Mouse (Mus musculus): Measurements from ENCODE around the gene Lgals3bp. TPM values are rescaled to one million over a fixed set of nuclear protein-coding genes. Genes with fewer than 3 reads are reported as not detected.
"Not testable (repeated sequence)": the region's sequence is repeated elsewhere in the genome, so short reads cannot be mapped to it uniquely, and the experiment has no call there.

Gene Lgals3bp
- total and polyA plus RNA-seq, 3 experiments = 67.3 to 338 (median 146) TPM

DNA sequence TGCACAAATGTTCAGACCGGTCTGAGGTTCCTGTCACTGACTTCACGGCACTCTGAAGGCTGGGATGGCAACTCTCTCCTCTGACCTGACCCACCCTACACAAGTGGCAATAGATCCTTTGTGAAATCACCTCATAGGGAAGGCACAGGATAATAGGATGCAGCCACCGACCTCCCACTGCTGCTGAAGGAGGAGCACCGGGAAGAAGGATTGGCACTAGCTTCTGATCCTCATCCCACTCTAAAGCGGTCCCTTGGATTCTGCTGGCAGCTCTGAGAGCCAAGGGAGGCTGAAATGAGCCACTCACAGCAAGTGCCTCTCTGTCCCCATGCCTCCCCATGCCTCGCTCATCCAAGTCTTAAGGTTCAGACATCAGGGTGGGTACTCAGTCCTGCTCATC, 7.4 kb downstream of the Lgals3bp start:
- Histone ChIP-seq H3K4me1 (ENCODE audit: control insufficient read depth in 1 of 2, insufficient read depth in 2 of 2) (peaks cover 0 to 8% of the 10 kb centered on the region in 2 experiments; a peak in 2 of 4 replicates), H3K4me3 (replicated peaks in 1 of 3; ENCODE audit: low read depth in 2 of 3, low read length in 2 of 3, poor library complexity in 1 of 3) (no peak overlapping the region), H3K79me2 (replicated peaks; ENCODE audit: control insufficient read depth, extremely low read depth, insufficient read depth, poor library complexity, severe bottlenecking) (no peaks in the 10 kb centered on the region), H3K9ac (ENCODE audit: insufficient read depth, low read depth) (no peak overlapping the region), H3K4me2 (ENCODE audit: insufficient read depth, low read depth, poor library complexity, severe bottlenecking) (no peak overlapping the region), H3K27ac (ENCODE audit: insufficient read depth, low read depth) (no peak overlapping the region), H3K27me3 (replicated peaks) (no peaks in the 10 kb centered on the region), H3K9me3 (replicated peaks; ENCODE audit: low read length) (peaks cover 25% of the 10 kb centered on the region), H3K36me3 (replicated peaks in 1 of 2; ENCODE audit: control insufficient read depth in 1 of 2, insufficient read depth in 1 of 2, low read length in 1 of 2) (peaks cover 63 to 91% of the 10 kb centered on the region in 2 experiments)
- dilution Hi-C loops (cut with MboI; ENCODE audit: extremely low pct_ligation_motif_present, extremely low pct_unique_long_range_greater_than_20kb, low sequenced_read_pairs) (no loop called here), in situ Hi-C loops (cut with MboI; ENCODE audit: low pct_ligation_motif_present, low pct_unique_long_range_greater_than_20kb, low sequenced_read_pairs) (no loop called here)
- TF ChIP-seq ZKSCAN1 (IDR thresholded peaks at IDR 0.05; ENCODE audit: borderline replicate concordance, low read depth, low read length) (no peak), POLR2AphosphoS2 (IDR thresholded peaks at IDR 0.05; ENCODE audit: low read depth, low read length) (no peak), UBTF (IDR thresholded peaks at IDR 0.05; ENCODE audit: low read depth, low read length) (no peak)
- DNase-seq (ENCODE audit: extremely low read depth) = no peak

DNA sequence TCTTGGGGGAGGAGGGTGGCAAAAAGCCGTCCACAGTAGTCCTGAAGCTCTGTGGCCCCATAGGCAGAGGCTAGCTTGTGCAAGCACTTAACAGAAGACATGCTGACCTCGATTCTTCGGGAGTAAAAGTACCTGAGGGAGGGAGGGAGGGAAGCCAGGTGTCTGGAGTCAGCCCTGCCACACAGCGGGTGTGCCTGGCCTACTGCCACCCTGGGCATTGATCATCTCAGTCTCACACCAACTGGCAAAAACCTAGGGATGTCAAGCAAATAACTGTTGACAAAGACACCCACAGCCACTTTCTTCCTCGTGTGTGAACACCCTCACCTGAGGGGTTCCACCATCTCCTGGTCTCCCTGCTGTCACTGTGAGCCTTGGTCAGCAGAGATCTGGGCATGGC, 7.9 kb downstream of the Lgals3bp start:
- Histone ChIP-seq H3K4me2 (ENCODE audit: insufficient read depth, low read depth, poor library complexity, severe bottlenecking) (no peak overlapping the region), H3K27me3 (replicated peaks) (no peaks in the 10 kb centered on the region), H3K9me3 (replicated peaks; ENCODE audit: low read length) (peaks cover 28% of the 10 kb centered on the region), H3K79me2 (replicated peaks; ENCODE audit: control insufficient read depth, extremely low read depth, insufficient read depth, poor library complexity, severe bottlenecking) (no peaks in the 10 kb centered on the region), H3K4me1 (ENCODE audit: control insufficient read depth in 1 of 2, insufficient read depth in 2 of 2) (peaks cover 0 to 3% of the 10 kb centered on the region in 2 experiments; a peak in 1 of 4 replicates), H3K4me3 (replicated peaks in 1 of 3; ENCODE audit: low read depth in 2 of 3, low read length in 2 of 3, poor library complexity in 1 of 3) (no peak overlapping the region), H3K9ac (ENCODE audit: insufficient read depth, low read depth) (no peak overlapping the region), H3K36me3 (replicated peaks in 1 of 2; ENCODE audit: control insufficient read depth in 1 of 2, insufficient read depth in 1 of 2, low read length in 1 of 2) (peaks cover 62 to 85% of the 10 kb centered on the region in 2 experiments), H3K27ac (ENCODE audit: insufficient read depth, low read depth) (no peak overlapping the region)
- in situ Hi-C loops (cut with MboI; ENCODE audit: low pct_ligation_motif_present, low pct_unique_long_range_greater_than_20kb, low sequenced_read_pairs) (no loop called here), dilution Hi-C loops (cut with MboI; ENCODE audit: extremely low pct_ligation_motif_present, extremely low pct_unique_long_range_greater_than_20kb, low sequenced_read_pairs) (no loop called here)
- DNase-seq (ENCODE audit: extremely low read depth) = no peak
- no peak for TF ChIP-seq SIN3A (IDR thresholded peaks at IDR 0.05; ENCODE audit: low read length)
- no peak for TF ChIP-seq MYC (IDR thresholded peaks at IDR 0.05; ENCODE audit: low read depth, low read length)
- TF ChIP-seq POLR2A (IDR thresholded peaks at IDR 0.05; ENCODE audit: low read depth, low read length) = no peak

DNA sequence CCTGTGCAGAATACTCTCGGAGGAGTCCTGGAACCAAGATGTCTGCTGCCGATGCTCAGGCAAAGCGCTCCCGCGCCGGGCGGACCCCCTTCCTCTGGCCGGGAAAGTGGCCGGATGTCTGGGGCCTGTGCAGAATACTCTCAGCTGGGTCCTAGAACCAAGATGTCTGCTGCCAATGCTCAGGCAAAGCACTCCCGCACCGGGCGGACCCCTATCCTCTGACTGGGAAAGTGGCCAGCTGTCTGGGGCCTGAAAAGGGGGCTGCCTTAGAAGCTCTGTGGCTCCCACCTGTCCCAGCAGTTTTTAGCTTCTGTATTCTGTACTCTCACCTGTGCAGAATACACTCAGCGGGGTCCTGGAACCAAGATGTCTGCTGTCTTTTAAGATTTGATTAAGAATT, 14.1 kb downstream of the Lgals3bp start:
- H3K79me2 ChIP-seq (replicated peaks; ENCODE audit: control insufficient read depth, extremely low read depth, insufficient read depth, poor library complexity, severe bottlenecking); H3K9ac ChIP-seq (ENCODE audit: insufficient read depth, low read depth); H3K4me3 ChIP-seq (replicated peaks in 1 of 3; ENCODE audit: low read depth in 2 of 3, low read length in 2 of 3, poor library complexity in 1 of 3); H3K27me3 ChIP-seq (replicated peaks); in situ Hi-C loops (cut with MboI; ENCODE audit: low pct_ligation_motif_present, low pct_unique_long_range_greater_than_20kb, low sequenced_read_pairs); H3K9me3 ChIP-seq (replicated peaks; ENCODE audit: low read length); H3K4me2 ChIP-seq (ENCODE audit: insufficient read depth, low read depth, poor library complexity, severe bottlenecking); H3K27ac ChIP-seq (ENCODE audit: insufficient read depth, low read depth); dilution Hi-C loops (cut with MboI; ENCODE audit: extremely low pct_ligation_motif_present, extremely low pct_unique_long_range_greater_than_20kb, low sequenced_read_pairs); H3K4me1 ChIP-seq (ENCODE audit: control insufficient read depth in 1 of 2, insufficient read depth in 2 of 2); DNase-seq (ENCODE audit: extremely low read depth): not testable (repeated sequence)
- peaks cover 6 to 23% of the 10 kb centered on the region in 2 experiments for H3K36me3 ChIP-seq (replicated peaks in 1 of 2; ENCODE audit: control insufficient read depth in 1 of 2, insufficient read depth in 1 of 2, low read length in 1 of 2)

Data from CH12.LX (cell line).